Mouse (Mus musculus): ENCODE results near the gene Pnrc1. TPM values are rescaled to one million over a fixed set of nuclear protein-coding genes. Genes with fewer than 3 reads are reported as not detected.
"Not testable (repeated sequence)": the region's sequence is repeated elsewhere in the genome, so short reads cannot be mapped to it uniquely, and the experiment has no call there.

Gene Pnrc1
- polyA plus RNA-seq, 1 experiment from 2014 or later = 58.7 TPM

- Histone ChIP-seq H3K36me3 (ENCODE audit: control insufficient read depth, insufficient read depth, low read length) (no peaks in the 10 kb centered on the region), H3K4me2 (no peak overlapping the region), H3K9me3 (ENCODE audit: control insufficient read depth, low read length) (no peaks in the 10 kb centered on the region), H3K4me3 (ENCODE audit: low read depth, low read length) (no peak overlapping the region), H3K9ac (ENCODE audit: low read depth, low read length) (no peak overlapping the region), H3K27ac (ENCODE audit: low read depth, low read length) (no peak overlapping the region), H3K27me3 (replicated peaks; ENCODE audit: control insufficient read depth, insufficient read depth, low read length) (no peaks in the 10 kb centered on the region), H3K4me1 (replicated peaks; ENCODE audit: control insufficient read depth, insufficient read depth, low read length) (0 out of 2 replicates have a peak, but pooled peaks cover 2% of the 10 kb centered on the region)
- WGBS = 72% methylated on average over 4 of the region's 4 CpGs
- ATAC-seq (replicated peaks; ENCODE audit: low FRiP score) (no peak), DNase-seq (ENCODE audit: low spot score) (no peak)
Observed at GRCm38 (mm10) chr4:33307146-33307545, 17.2 kb upstream of the Pnrc1 start.

GRCm38 (mm10) chr4:33303057-33303456 lies 13.1 kb upstream of the Pnrc1 start:
- no peak overlapping the region for H3K9ac ChIP-seq (ENCODE audit: low read depth, low read length)
- no peaks in the 10 kb centered on the region for H3K27me3 ChIP-seq (replicated peaks; ENCODE audit: control insufficient read depth, insufficient read depth, low read length)
- WGBS = 100% methylated on average over 1 of the region's 1 CpGs
- no peak overlapping the region for H3K4me2 ChIP-seq
- no peaks in the 10 kb centered on the region for H3K4me1 ChIP-seq (replicated peaks; ENCODE audit: control insufficient read depth, insufficient read depth, low read length)
- no peak for DNase-seq (ENCODE audit: low spot score)
- no peak overlapping the region for H3K27ac ChIP-seq (ENCODE audit: low read depth, low read length)
- no peaks in the 10 kb centered on the region for H3K9me3 ChIP-seq (ENCODE audit: control insufficient read depth, low read length)
- ATAC-seq (replicated peaks; ENCODE audit: low FRiP score) = no peak
- H3K4me3 ChIP-seq (ENCODE audit: low read depth, low read length) = no peak overlapping the region
- no peaks in the 10 kb centered on the region for H3K36me3 ChIP-seq (ENCODE audit: control insufficient read depth, insufficient read depth, low read length)

- not testable (repeated sequence) for H3K4me2 ChIP-seq; H3K36me3 ChIP-seq (ENCODE audit: control insufficient read depth, insufficient read depth, low read length); H3K4me3 ChIP-seq (ENCODE audit: low read depth, low read length); H3K27ac ChIP-seq (ENCODE audit: low read depth, low read length); ATAC-seq (replicated peaks; ENCODE audit: low FRiP score); H3K9ac ChIP-seq (ENCODE audit: low read depth, low read length); DNase-seq (ENCODE audit: low spot score); H3K9me3 ChIP-seq (ENCODE audit: control insufficient read depth, low read length); H3K27me3 ChIP-seq (replicated peaks; ENCODE audit: control insufficient read depth, insufficient read depth, low read length); H3K4me1 ChIP-seq (replicated peaks; ENCODE audit: control insufficient read depth, insufficient read depth, low read length)
- WGBS = 87% methylated on average over 6 of the region's 6 CpGs
Observed at GRCm38 (mm10) chr4:33300891-33301665, 11.1 kb upstream of the Pnrc1 start.

GRCm38 (mm10) chr4:33292409-33293370 lies 2.7 kb upstream of the Pnrc1 start:
- H3K9ac ChIP-seq (ENCODE audit: low read depth, low read length) = no peak overlapping the region
- H3K27ac ChIP-seq (ENCODE audit: low read depth, low read length) = no peak overlapping the region
- DNase-seq (ENCODE audit: low spot score) (peak; percentile 68), ATAC-seq (replicated peaks; ENCODE audit: low FRiP score) (peak; percentile 45; the same call in 1 of the 2 replicates)
- no peaks in the 10 kb centered on the region for H3K36me3 ChIP-seq (ENCODE audit: control insufficient read depth, insufficient read depth, low read length)
- no peaks in the 10 kb centered on the region for H3K4me1 ChIP-seq (replicated peaks; ENCODE audit: control insufficient read depth, insufficient read depth, low read length)
- H3K27me3 ChIP-seq (replicated peaks; ENCODE audit: control insufficient read depth, insufficient read depth, low read length) = no peaks in the 10 kb centered on the region
- no peaks in the 10 kb centered on the region for H3K9me3 ChIP-seq (ENCODE audit: control insufficient read depth, low read length)
- 16% methylated on average over 16 of the region's 16 CpGs for WGBS
- H3K4me2 ChIP-seq = peak overlapping the region; percentile 29; the same call in 1 of the 2 replicates
- no peak overlapping the region for H3K4me3 ChIP-seq (ENCODE audit: low read depth, low read length)

GRCm38 (mm10) chr4:33290878-33291277 lies 915 bp upstream of the Pnrc1 start:
- H3K4me3 ChIP-seq (ENCODE audit: low read depth, low read length) = no peak overlapping the region
- H3K9me3 ChIP-seq (ENCODE audit: control insufficient read depth, low read length) = no peaks in the 10 kb centered on the region
- ATAC-seq (replicated peaks; ENCODE audit: low FRiP score) = no peak
- H3K27ac ChIP-seq (ENCODE audit: low read depth, low read length) = no peak overlapping the region
- H3K9ac ChIP-seq (ENCODE audit: low read depth, low read length) = no peak overlapping the region
- no peak overlapping the region for H3K4me2 ChIP-seq
- WGBS = 54% methylated on average over 4 of the region's 4 CpGs
- no peak for DNase-seq (ENCODE audit: low spot score)
- H3K4me1 ChIP-seq (replicated peaks; ENCODE audit: control insufficient read depth, insufficient read depth, low read length) = no peaks in the 10 kb centered on the region
- no peaks in the 10 kb centered on the region for H3K27me3 ChIP-seq (replicated peaks; ENCODE audit: control insufficient read depth, insufficient read depth, low read length)
- no peaks in the 10 kb centered on the region for H3K36me3 ChIP-seq (ENCODE audit: control insufficient read depth, insufficient read depth, low read length)

- no peak overlapping the region for H3K4me2 ChIP-seq
- 76% methylated on average over 12 of the region's 12 CpGs for WGBS
- H3K9ac ChIP-seq (ENCODE audit: low read depth, low read length) = no peak overlapping the region
- H3K4me3 ChIP-seq (ENCODE audit: low read depth, low read length) = no peak overlapping the region
- no peak overlapping the region for H3K27ac ChIP-seq (ENCODE audit: low read depth, low read length)
- no peaks in the 10 kb centered on the region for H3K9me3 ChIP-seq (ENCODE audit: control insufficient read depth, low read length)
- no peak for DNase-seq (ENCODE audit: low spot score)
- ATAC-seq (replicated peaks; ENCODE audit: low FRiP score) = no peak
- H3K27me3 ChIP-seq (replicated peaks; ENCODE audit: control insufficient read depth, insufficient read depth, low read length) = no peaks in the 10 kb centered on the region
- no peaks in the 10 kb centered on the region for H3K36me3 ChIP-seq (ENCODE audit: control insufficient read depth, insufficient read depth, low read length)
- H3K4me1 ChIP-seq (replicated peaks; ENCODE audit: control insufficient read depth, insufficient read depth, low read length) = no peaks in the 10 kb centered on the region
Observed at GRCm38 (mm10) chr4:33289106-33289650, 785 bp downstream of the Pnrc1 start.

- Histone ChIP-seq H3K27me3 (replicated peaks; ENCODE audit: control insufficient read depth, insufficient read depth, low read length) (no peaks in the 10 kb centered on the region), H3K9ac (ENCODE audit: low read depth, low read length) (no peak overlapping the region), H3K4me1 (replicated peaks; ENCODE audit: control insufficient read depth, insufficient read depth, low read length) (no peaks in the 10 kb centered on the region), H3K4me2 (no peak overlapping the region), H3K4me3 (ENCODE audit: low read depth, low read length) (no peak overlapping the region), H3K9me3 (ENCODE audit: control insufficient read depth, low read length) (no peaks in the 10 kb centered on the region), H3K36me3 (ENCODE audit: control insufficient read depth, insufficient read depth, low read length) (no peaks in the 10 kb centered on the region), H3K27ac (ENCODE audit: low read depth, low read length) (no peak overlapping the region)
- DNase-seq (ENCODE audit: low spot score) = no peak
- ATAC-seq (replicated peaks; ENCODE audit: low FRiP score) = no peak
- WGBS = 71% methylated on average over 8 of the region's 8 CpGs
Observed at GRCm38 (mm10) chr4:33285448-33285847, 4.5 kb downstream of the Pnrc1 start.

GRCm38 (mm10) chr4:33284083-33284880 lies 5.7 kb downstream of the Pnrc1 start:
- Histone ChIP-seq H3K4me3 (ENCODE audit: low read depth, low read length) (no peak overlapping the region), H3K4me2 (no peak overlapping the region), H3K27ac (ENCODE audit: low read depth, low read length) (no peak overlapping the region), H3K9ac (ENCODE audit: low read depth, low read length) (no peak overlapping the region), H3K27me3 (replicated peaks; ENCODE audit: control insufficient read depth, insufficient read depth, low read length) (no peaks in the 10 kb centered on the region), H3K4me1 (replicated peaks; ENCODE audit: control insufficient read depth, insufficient read depth, low read length) (no peaks in the 10 kb centered on the region), H3K9me3 (ENCODE audit: control insufficient read depth, low read length) (no peaks in the 10 kb centered on the region), H3K36me3 (ENCODE audit: control insufficient read depth, insufficient read depth, low read length) (no peaks in the 10 kb centered on the region)
- 61% methylated on average over 5 of the region's 5 CpGs for WGBS
- ATAC-seq (replicated peaks; ENCODE audit: low FRiP score) (no peak), DNase-seq (ENCODE audit: low spot score) (no peak)
